Mouse (Mus musculus) hematopoietic stem cell, adult 5-6 weeks (primary cell): ENCODE data around the gene Gpr152. TPM values are rescaled to one million over a fixed set of nuclear protein-coding genes. Genes with fewer than 3 reads are reported as not detected.
A peak's percentile ranks its signal among the peaks of the same experiment; 100 is the strongest.

Experiments
- ATAC-seq, 2 experiments: fragments of 125-278 bp in 1 of 2; replicated peaks in 1 of 2; 2 replicates each; pipeline ENCODE4 v1.8.0; 2016 to 2017; ENCODE audit warnings: inconsistent platforms in 2 of 2, mild to moderate bottlenecking in 2 of 2, moderate number of reproducible peaks in 2 of 2, low read depth in 1 of 2, moderate TSS enrichment in 1 of 2; ENCODE audit not compliant: low FRiP score in 2 of 2, poor library complexity in 2 of 2, severe bottlenecking in 2 of 2, insufficient read depth in 1 of 2, low TSS enrichment in 1 of 2
- total RNA-seq: library from RNA; stranded (forward); fragments of 172-1452, 232-1000 nt; gene quantifications from 2 replicates; pipeline ENCODE4 v1.2.3, GENCODE M21; 2017

Gpr152 gene
- total RNA-seq, 1 experiment from 2014 or later = not detected

DNA sequence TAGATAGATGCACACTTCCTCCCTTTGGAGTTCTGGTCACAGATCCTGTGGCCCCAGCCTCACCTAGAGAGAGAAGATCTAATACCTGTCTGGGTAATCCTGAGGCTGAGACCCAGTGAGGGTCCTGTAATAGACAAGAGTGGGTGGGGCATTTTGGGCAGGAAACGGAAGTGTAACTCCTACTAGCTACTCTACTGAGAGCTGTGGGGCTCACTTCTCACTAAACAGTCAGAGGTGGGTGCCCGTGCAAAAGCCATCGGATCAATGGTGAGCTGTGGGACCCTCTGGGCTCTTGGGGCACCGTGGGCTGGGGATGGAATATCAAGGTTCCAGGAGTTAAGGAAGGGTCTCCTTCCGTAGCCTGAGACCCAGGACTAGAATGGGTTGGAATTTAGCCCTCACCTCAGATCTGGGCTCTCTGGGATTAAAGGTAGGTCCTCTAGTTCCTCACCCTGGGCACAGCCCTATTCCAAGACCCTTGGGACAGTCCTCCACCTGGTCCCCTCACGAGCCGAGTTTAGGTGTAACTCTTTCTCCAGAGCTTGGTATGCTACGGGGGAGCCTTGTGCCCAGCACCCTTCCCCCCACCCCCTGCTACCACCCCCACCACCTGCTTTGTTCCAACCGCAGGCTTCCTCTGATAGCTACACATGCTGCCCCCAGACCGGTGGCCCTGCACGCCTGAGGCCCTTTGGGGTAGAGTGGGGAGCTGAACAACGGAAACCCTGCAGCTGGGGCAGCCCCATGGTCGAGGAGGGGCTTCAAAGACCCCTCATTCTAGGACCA, 15.0 kb downstream of the Gpr152 start:
- ATAC-seq = peak; percentile 65 to 66

DNA sequence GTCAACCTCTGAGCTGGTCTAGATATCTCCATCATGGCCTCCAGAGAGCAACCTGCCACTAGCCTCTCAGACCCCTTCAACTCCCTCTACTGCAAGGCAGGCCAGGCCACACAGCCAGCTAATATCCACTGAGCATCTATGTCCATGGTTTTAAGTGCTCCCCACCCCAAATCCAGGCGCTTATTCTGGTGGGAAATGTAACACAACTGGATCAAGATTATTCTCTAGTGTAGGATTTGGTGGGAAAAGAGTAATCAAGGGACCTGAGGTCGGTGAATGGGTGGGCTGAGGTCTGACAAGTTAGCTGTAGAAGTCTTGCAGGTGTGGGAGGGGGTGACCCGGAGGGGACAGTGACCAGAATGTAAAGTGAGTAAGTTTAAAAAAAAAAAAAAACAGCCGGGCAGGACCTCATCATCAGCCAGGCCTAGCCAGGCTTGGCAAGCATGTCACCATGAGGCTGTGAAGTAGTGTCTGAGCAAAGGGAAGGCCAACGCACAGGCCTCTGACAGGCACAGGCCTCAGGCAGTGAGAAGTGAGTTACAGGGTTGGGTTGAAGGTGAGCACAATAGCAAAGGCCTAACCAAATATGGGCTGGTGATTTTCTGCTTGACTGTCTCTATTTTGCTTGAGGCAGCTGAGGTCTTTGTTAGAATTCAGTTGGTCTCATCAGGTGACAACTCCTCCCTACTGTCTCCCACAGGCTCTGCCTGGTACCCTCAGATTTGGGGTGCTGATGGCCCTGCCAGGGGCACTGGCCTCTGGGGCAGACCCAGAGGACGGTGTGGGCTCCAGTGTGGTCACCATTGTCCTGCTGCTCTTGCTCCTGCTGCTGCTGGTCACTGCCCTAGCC, 15.9 kb downstream of the Gpr152 start:
- ATAC-seq = no peak

- no peak for ATAC-seq
These were observed 16.5 kb downstream of the Gpr152 start for GRCm38 (mm10) chr19:4156073-4156579.

GRCm38 (mm10) chr19:4156771-4157170, 17.2 kb downstream of the Gpr152 start:
- no peak for ATAC-seq

DNA sequence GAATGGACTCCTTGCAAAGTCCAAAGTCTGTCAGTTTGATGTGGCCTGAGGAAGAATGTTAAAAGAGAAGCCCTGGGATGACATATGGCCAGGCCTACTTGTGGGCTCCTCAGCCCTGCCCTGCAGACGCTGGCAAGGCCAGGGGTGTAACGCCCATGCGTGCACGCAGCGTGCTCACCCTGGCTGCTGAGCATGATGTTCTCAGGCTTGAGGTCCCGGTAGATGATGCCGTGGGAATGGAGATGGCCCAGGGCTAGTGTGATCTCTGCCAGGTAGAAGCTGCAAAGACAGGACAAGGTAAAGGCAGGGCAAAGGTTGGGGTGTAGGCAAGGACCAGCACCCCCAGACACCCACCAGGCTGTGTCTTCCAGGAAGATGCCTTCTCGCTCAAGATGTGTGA, 19.5 kb downstream of the Gpr152 start:
- no peak for ATAC-seq

DNA sequence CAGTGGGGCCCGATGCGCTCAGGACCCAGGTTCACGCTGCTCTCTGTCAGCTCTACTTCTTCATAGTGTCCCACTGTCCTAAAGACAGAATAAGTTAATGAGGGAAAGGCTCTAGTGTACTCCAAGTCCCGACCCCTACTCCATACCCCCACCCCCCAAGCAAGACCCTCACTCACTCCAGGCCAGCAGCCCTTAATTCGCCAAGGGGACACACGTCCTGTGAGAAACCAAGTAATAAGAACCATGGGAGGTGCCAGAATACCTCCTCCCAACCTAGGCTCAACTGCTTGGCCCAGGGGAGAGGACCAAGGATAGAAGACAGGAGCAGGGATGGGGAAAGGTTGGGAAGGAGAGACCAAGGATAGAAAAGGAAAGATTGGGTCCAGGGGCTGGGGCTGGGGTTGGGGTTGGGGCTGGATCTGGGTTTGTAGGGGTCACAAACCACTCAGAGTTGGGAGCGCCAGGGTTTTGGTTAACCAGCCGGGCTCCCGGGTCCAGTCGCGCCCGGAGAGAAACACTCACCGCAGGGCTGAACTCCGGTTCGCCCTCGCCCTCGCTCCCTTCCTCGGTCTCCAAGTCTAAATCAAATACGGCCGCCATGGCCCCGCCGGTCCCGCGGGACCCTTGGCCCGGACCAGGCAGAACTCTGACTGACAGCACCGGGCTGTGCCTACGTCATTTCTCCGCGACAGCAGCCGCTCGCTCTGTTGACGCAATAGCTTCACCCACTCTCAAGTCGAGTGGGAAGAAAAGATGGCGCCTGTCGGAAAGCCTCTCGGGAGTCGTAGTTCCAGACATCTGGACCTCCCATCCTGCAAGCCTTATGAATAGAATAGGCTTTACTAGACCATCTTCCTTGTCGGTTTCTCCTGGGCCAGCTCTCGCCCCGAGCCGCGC, 23.3 kb downstream of the Gpr152 start, which contains the start of gene Rps6kb2:
Gene Rps6kb2 (minus strand): TSS at position 709 of the 897 bp plus-strand sequence.
- peak; percentile 85 to 87 for ATAC-seq

DNA sequence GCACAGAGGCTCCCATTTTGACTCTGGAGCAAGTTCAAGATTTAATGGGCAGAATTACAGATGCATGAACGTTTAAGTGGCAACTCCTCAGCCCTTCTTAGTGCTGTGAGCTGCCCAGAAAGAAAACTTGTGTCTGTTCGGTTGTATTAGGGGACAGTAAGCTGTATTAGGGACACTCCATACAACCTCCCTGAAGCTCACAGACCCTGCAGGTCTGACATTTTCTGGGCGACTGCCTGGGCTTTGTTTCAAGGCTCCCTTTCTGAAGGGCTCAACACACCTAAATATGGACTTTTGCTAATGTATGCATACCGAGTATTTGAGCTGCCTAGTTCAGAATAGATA, 23.9 kb downstream of the Gpr152 start:
- no peak for ATAC-seq

DNA sequence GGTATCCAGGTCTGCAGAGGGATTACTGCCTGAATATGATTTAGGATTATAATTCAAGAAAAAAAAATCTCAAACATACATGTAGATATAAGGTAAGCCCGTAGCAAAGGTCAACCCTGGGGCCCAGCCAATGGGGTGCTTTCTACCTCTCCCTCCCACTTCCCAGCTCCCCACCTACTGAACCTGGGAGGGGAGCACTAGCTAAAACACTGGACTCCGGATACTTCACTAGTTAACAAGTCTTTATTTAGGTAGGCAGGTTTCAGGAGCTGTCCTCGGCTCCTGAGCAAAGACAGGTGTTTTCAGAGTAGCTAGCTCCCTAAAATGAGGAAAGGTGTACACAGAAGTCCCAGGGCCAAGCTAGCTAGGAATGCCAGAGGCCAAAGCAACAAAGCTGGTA, 24.5 kb downstream of the Gpr152 start:
- ATAC-seq = no peak

DNA sequence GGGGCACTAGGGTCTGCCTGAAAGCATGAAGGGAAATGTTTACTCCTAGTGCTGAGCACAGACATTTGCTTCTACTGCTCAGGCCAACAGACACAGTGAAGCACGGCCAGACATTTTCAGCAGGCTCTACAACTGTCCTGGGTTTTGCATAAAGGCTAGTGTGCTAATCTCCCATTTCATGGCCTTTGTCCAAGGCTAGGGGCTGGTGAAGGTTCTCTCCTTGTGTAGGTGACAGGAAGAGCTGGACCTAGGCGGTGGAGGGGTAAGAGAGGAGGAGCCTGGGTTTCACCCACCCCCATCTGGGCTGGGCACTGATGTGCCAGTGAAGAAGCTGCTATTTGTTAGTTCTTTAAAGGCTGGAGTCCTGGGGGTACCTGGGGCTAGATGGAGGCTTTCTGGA, 25.1 kb downstream of the Gpr152 start:
- ATAC-seq = no peak

GRCm38 (mm10) chr19:4166678-4167476, 27.3 kb downstream of the Gpr152 start:
- no peak for ATAC-seq

GRCm38 (mm10) chr19:4169378-4169784, 29.8 kb downstream of the Gpr152 start:
- peak; percentile 91 for ATAC-seq

- ATAC-seq = peak in 1 of 2 experiments; percentile 8; a peak in 1 of 4 replicates
These were observed 30.2 kb downstream of the Gpr152 start for GRCm38 (mm10) chr19:4169810-4170209.

DNA sequence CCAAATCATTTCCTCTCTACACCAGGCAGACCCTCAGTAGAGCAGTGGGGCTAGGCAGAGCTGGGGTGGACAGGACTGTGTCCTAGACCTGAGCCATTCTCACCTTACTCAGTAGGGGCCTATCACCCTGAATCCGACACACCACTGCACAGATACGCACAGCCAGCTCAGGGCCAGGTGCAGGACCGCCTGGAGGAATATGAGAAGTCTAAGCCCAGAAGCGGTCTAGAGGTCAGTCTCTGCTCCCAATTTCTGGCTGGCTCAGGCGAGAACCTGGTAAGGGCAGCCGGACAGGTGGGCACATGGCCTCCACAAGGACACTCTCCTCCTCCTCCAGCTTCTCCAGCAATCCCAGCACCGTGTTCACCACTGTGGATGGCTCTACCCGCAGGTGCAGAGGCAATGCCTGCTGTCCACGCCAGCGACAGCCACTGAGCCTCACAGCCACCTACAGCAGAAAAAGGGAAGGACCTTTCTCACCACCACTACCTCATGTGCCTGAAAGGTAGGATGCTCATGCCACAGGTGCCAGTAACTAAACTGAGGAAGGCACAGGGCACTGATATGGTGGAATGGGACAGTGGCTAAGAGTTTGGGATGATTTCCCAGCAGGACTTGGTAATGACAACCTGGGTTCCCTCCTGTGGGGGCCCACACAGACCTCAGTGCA, 31.3 kb downstream of the Gpr152 start:
- ATAC-seq = no peak

DNA sequence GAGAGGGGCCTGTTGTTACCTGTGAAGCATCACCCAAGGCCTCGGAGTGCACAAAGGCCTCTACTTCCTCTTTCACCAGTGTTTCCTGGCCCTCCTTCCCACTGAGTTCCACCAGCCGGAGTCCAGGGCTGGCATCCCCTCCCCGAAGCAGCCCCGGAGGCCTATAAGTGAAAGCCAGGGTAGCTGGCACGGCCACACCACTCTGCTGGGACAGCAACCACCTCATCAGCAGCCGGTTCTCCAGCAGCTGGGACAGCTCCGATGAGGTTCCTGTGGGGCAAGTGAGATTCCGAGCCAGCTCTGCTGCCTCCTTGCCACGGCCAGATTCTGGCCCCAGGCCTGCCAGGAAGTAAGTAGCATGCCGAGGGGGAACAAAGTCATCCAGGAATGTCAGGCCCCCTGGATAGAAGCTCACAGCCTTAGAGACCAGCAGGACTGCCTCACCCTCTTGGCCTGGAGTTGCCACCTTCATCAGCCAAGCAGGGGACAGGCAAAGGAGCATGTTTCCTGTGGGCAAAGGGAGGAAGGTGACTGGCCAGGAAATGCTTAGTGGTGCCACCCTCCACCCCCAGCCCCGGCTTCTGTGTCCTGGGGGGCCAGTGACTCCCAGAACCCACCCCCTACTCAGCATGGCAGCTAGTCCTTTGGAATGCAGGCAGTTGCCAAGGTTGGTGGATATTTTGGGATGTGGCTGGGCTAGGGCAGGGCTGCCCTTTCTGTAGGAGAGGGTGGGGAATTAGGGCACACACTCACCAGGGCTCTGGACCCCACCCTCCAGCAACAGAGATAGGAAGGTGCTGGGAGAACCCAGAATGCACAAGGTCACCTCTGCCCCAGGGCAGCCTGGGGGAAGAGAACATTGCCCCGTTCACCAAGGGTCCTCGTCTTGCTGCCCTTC, 32.1 kb downstream of the Gpr152 start:
- peak; percentile 34 to 38 for ATAC-seq

DNA sequence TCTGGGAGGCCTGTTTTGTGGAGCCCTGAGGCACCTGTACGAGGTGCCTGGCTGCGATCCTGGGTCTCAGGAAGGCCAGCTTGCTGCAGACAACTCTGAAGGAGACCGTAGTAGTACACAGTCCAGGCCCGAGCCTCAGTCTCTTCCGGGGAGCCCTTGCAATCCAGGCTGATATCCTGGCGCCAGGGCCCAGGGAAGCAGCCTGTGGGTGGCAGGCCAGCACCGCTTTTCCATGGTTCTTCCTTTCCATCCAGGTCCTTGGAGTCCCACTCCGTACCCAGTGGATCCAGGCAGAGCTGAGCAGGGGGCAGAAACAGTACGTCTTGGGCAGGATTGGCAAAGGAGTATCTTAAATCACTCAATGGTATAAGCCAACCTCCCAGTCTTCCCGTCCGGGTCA, 33.3 kb downstream of the Gpr152 start:
- ATAC-seq = no peak
